Mouse (Mus musculus) skeletal muscle tissue, adult 2 months (tissue): ENCODE data around the gene Slco1a1.
"Not testable (repeated sequence)": the region's sequence is repeated elsewhere in the genome, so short reads cannot be mapped to it uniquely, and the experiment has no call there.

Experiments
- DNase-seq: peaks from one replicate; pipeline ENCODE4 v3.0.0-alpha.2; 2012; ENCODE audit warnings: low read depth, low spot score

Slco1a1 gene

DNA sequence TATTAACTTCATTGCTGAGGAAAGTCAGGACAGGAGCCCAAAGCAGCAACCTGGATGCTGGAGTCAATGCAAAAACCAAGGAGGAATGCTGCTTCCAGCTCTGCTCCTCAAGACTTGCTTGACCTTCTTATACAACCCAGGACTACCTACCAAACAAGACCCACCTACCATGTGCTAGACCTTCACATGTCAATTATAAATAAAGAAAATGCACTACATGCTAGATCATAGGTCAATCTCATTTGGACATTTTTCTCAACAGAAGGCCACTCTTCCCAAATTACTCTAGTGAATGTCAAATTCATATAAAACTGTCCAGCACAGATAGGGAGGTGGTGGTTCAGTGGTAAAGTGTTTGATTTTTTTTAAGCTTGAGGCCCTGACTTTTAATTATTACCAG lies at the start of gene Slco1a1:
TSS of gene Slco1a1 (minus strand) at position 101 of the 400 bp plus-strand sequence.
- DNase-seq = no peak

DNA sequence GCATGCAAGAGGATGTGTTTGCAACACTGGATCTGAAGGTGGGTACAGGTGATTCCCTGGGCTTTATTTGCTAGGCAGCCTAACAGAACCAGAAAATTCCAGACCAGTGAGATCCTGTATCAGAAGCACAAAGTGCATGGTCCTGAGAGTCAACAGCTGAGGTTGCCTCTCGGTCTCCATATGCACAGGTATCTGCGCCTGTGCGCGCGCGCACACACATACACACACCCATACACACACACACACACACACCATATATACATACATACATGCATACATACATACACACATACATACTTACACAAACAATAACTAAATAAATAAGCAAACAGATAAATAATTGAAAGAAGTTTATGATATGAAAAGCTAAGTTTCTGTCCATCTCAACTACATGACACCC lies 40.0 kb upstream of the Slco1a1 start:
- DNase-seq = no peak

DNA sequence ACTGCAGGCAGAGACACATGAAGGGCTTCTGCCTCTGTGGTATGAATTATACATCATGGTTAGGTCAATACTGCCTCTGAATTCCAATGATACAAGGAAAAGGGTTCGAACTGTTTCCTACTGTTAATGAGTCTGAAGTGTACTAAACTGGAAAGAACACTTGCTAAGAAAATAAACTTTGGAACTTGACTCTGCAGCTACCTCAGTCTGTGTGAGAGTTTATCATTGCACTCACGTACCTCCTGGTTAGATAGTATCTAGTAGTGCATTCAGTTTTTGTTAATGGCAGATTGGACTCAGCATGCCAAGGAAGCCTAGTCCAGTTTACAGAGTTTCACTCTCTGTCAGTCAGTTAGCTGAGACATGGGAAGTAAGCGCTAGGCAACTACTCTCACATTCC lies 37.9 kb upstream of the Slco1a1 start:
- DNase-seq = no peak

DNA sequence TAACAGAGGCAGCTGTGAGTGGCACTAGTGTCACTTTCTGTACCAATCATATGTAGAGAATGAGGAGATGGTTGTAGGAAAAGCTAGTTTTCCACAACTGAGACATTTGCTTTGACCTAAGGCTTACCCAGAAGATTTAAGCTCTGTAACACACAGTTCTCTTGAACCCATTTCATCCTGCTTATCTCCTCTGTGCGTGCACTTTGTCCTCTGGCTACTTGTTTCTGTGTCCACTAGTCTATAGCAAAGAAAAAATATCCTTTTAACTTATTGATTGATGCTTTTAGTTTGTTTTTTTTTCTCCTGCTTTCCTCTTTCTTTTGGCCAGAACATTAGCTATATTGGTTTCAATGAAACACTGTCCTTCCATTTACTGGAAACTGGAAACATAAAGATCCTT lies 15.7 kb upstream of the Slco1a1 start:
- no peak for DNase-seq

DNA sequence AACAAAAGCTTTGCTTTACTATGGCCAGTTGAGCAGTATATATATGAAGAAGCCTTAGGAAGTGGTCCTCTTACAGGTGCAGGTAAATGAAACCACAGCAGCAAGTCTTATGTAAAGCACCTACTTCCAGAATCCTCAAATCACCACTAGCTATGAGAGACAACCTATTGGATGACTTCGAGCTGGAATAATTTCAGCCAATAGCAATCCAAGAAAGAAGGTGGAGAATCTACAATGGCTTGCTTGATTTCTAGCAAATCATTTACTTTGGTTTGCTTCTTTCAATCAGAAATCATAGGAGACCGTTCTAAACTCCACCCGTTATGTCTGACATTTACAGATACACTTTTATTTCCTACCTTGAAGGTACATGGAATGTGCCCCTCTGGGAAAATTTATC lies 15.1 kb upstream of the Slco1a1 start:
- no peak for DNase-seq

DNA sequence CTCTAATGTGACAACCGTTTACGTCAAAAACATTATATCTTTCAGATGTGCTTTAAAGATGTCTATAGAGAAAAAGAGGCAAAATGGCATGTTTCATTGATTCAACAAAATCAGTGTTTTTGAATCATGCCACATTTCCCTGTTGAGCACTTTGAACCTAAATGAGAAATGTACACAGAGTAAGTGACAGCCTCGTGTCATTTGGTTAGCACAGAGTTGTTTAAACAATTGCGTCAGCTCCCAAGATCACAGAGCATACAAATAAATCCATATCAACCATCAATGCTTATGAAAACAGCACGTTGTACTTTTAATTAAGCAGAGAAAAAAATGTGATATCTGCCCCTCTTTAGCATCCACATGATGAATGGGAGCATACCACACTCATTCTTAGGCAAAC lies 13.7 kb upstream of the Slco1a1 start:
- DNase-seq = no peak

DNA sequence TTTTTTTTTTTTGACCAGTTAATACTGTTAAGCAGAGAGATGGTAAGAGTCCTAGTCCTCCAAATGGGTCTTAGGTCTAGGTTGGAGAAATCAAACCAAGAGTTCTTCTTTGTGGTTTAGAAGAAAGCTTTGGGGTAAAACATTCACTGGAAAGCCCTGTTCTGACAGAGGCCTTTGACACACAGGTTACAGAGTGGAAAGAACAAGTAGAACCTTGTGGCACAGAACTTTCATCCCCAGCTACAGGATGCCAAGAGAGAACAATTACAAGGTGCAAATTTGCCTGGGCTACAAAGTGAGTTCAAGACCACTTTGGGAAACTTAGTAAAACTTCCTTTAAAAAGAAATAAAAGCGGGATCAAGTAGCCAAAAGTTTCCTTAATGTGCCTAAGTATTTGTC lies 6.3 kb downstream of the Slco1a1 start:
- no peak for DNase-seq

DNA sequence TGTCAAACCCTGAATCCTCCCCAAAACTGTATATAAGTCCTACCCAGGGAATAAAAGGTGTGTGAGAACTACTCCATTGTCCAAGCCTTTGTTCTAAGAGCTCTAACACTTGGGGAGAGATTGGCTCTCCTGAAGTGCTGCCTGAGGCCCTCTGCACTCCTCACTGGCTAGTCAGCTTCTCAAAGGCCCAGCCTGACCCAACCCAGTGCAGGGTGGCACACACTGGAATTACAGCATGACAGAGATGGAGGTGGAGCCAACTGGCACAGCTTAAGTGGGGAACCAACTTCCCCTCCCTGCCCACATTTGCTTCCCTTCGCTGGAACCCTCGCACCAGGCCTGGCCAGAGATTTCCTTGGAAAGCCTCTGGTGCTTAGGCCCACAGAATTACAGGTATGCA lies 48.6 kb downstream of the Slco1a1 start:
- no peak for DNase-seq

DNA sequence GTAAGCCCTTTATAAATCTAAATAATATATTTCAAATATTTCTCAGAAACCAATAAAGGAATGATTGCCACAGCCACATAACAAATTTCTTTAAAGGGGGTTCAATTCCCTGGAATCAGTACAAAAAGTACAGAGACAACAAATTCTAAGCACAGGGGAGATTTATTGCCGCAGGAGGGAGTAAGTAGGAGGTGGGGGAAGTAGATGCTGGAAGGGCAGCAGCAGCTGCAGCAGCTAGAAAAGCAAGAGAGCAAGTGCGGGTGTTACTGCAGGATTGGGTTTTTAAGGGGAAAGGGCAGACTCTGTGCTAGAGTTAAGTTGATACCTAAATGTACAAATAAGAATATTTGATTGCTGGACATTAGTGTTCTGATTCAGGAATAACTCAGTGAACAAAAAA lies 57.0 kb downstream of the Slco1a1 start:
- DNase-seq = no peak

DNA sequence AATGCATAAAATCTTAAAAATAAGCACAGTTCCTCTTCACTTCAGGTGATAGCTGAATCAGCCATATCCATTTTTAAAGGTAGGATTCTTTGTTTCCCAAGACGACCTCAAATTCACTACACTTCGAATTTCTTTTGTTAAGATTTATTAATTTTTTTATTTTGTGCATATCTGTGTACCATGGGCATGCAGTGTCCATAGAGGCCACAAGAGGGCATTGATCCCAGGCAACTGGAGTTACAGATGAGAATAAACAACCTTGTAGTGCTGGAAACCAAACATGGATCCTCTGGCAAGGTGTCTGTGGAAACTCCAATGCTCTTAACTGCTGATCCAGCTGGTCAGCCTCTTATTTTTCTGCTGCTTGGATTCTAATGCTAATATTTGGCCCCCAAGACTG lies 58.5 kb downstream of the Slco1a1 start:
- DNase-seq = no peak

DNA sequence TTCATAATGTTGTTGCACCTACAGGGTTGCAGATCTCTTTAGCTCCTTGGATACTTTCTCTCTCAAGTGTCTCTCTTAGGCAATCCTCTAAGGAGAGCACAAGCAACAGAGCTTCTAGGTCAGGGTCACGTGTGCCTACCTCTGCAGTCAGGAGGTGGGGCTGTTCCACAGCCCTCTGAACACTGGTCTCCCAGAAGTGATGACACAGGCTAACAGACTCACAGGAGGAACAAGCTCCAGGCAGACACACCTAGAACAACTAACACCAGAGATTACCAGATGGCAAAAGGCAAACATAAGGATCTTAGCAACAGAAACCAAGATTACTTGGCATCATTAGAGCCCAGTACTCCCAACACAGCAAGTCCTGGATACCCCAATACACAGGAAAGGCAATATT lies 64.2 kb downstream of the Slco1a1 start:
- DNase-seq = no peak

DNA sequence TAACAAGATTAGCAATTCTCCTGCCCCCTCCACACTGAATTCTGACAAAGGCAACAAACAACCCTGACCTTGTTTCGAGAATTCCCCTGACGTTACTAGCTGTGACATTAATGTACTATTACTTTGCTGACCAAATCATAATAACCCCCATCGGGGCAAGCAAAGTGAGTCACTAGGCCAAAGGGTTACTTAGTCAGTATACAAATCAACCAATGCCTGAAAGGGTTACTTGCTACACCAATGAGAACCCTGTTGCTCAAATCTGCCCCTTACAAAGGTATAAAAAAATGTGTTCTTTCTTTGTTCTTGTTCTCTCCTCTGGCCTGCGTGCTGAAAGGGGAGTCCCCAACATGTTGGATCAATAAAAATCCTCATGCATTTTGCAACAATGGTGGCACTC lies 71.0 kb downstream of the Slco1a1 start:
- not testable (repeated sequence) for DNase-seq

DNA sequence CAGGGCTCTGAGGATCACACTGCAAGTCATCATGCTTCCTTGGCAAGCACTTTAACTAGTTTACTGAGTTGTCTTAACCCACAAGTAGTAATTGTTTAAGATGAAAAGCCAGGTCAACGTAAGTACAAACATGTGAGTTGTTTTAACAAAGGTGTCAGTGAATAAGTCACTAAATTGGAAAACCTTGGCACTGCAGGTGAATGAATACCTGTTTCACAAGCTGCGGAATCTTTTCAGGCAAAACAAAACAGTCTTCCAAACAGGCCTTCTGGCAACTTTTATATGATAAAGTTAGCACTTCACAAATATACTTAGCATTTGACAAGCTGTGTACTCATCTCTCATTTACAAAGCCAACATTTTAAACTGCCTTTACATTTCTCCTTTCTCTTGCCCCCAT lies 75.1 kb downstream of the Slco1a1 start:
- no peak for DNase-seq

DNA sequence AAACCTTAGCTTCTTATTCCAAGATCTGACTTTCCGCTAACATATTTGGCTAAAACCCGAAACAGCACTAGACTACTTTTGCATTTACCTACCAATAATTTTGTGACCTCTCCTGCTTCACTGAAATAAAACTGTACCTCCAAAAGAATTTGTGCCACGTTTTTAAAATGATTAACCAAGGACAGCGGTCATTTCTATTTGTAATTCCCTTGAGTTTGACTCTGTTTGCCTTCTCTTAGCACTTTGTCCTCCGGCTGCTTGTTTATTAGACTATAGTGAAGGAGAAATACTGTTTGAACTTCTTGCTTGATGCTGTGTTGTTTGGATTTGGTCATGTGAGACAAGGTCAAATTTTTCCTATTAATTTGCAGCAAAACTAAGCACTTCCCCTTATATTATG lies 78.0 kb downstream of the Slco1a1 start:
- no peak for DNase-seq

DNA sequence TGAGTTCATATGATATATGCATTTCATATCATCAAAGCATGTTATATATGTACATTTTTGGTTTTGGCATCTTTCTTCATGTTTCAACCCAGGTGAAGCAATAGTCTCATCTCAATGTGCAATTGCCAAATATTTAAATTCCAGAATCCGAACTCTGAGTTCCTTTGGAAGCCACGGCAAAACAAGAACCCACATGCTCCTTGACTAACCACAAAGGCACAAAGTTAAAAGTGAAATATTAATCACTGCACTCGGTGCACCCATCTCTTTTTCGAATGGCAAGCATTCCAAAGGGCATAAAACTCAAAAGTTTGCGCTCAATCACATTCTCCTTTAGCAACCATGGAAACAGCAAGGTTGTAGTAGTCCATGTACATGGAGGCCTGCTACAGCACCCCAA lies 80.7 kb downstream of the Slco1a1 start:
- no peak for DNase-seq

DNA sequence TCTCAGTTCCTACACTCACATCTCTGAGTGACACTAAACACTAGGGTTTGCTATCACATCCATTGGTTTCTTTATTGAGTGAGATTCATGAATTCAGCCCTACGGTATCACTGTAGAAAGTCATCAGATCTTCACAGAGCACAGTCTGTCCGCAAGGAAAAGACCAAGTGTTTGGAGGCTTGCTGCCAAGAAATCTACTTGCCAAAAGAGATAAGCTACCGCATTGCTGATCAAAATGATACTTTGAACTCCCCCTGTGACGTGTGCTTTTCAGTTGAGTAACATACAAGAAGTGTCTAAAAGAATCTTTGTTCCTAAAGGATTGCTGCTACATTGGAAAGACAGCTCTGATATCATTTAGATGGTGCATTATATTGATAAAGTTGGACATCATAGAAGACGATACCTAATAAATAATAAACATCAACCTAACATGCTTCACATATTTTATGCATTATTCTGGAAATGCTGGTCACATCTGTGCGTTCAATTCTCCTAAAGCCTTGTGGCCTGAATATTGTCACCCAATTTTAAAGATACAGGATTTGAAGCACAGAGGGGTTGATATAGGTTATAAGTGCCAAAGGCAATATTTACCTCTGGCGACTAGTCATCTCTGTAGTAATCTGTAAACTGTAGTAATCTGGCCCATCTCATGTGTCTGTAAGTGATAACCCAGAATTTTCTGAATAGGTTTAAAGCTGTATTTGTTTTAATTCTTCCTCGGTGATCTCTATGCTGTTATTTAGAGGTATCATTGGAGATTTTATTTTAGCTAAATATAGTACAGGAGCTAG lies 88.8 kb downstream of the Slco1a1 start:
- no peak for DNase-seq
